Mouse (Mus musculus) CH12.LX (cell line): ENCODE measurements at regions not wholly inside any gene's neighbourhood (a gene's known extent, or its start where the extent isn't known, plus 50 kb on each side); places are given as distances from the start of the nearest gene placed in this dataset.

Experiments
- DNase-seq: peaks from one replicate; pipeline ENCODE4 v3.0.0-alpha.2; 2013; ENCODE audit errors: extremely low read depth
- H3K27ac ChIP-seq: 2 replicates; pipeline ENCODE4 v1.5.1; 2012; ENCODE audit warnings: low read depth, mild to moderate bottlenecking, control low read depth, moderate library complexity; ENCODE audit not compliant: insufficient read depth
- H3K27me3 ChIP-seq: replicated peaks from 2 replicates; pipeline ENCODE3; 2012; ENCODE audit warnings: inconsistent platforms
- H3K36me3 ChIP-seq, 2 experiments: replicated peaks in 1 of 2; 2 replicates each; pipeline versions ENCODE3 to v1.6.1; 2012; ENCODE audit warnings: inconsistent platforms in 1 of 2, low read length in 1 of 2, mild to moderate bottlenecking in 1 of 2, mixed read lengths in 1 of 2, moderate library complexity in 1 of 2; ENCODE audit not compliant: control insufficient read depth in 1 of 2, insufficient read depth in 1 of 2
- H3K4me1 ChIP-seq, 2 experiments: 2 replicates each; pipeline ENCODE4 v1.6.1; 2012; ENCODE audit warnings: inconsistent platforms in 1 of 2, moderate library complexity in 1 of 2; ENCODE audit not compliant: insufficient read depth in 2 of 2, control insufficient read depth in 1 of 2
- H3K4me2 ChIP-seq: 2 replicates; pipeline ENCODE4 v1.6.1; 2012; ENCODE audit warnings: low read depth, mild to moderate bottlenecking, control low read depth; ENCODE audit not compliant: poor library complexity, insufficient read depth, severe bottlenecking
- H3K4me3 ChIP-seq, 3 experiments: fragments of 150-350 bp in 1 of 3; sonication (generic) in 1 of 3; replicated peaks in 1 of 3; 2 replicates each; pipeline versions ENCODE3 to v1.5.1; 2011 to 2012; ENCODE audit warnings: low read depth in 2 of 3, low read length in 2 of 3, mild to moderate bottlenecking in 2 of 3, moderate library complexity in 2 of 3, control low read depth in 1 of 3, improper control_type of control experiment in 1 of 3, inconsistent platforms in 1 of 3, mixed read lengths in 1 of 3; ENCODE audit not compliant: poor library complexity in 1 of 3
- H3K79me2 ChIP-seq: replicated peaks from 2 replicates; pipeline ENCODE4 v1.6.1; 2012; ENCODE audit warnings: mild to moderate bottlenecking, moderate library complexity; ENCODE audit not compliant: control insufficient read depth, poor library complexity, insufficient read depth, severe bottlenecking; ENCODE audit errors: extremely low read depth
- H3K9ac ChIP-seq: 2 replicates; pipeline ENCODE4 v1.6.1; 2012; ENCODE audit warnings: low read depth, mild to moderate bottlenecking, control low read depth, moderate library complexity; ENCODE audit not compliant: insufficient read depth
- H3K9me3 ChIP-seq: replicated peaks from 2 replicates; pipeline ENCODE3; 2012; ENCODE audit warnings: low read length, inconsistent platforms, mixed read lengths
- CHD1 ChIP-seq: IDR thresholded peaks from 2 replicates; pipeline ENCODE4 v1.6.1; 2012; ENCODE audit warnings: low read depth, low read length, improper control_type of control experiment, inconsistent platforms
- CTCF ChIP-seq, 2 experiments: IDR thresholded peaks in 1 of 2; conservative IDR thresholded peaks in 1 of 2; 2 replicates each; pipeline ENCODE4 v1.5.1; 2011 to 2012; ENCODE audit warnings: low read depth in 2 of 2, low read length in 2 of 2, improper control_type of control experiment in 1 of 2, inconsistent platforms in 1 of 2, mild to moderate bottlenecking in 1 of 2, moderate library complexity in 1 of 2
- ETS1 ChIP-seq: conservative IDR thresholded peaks from 2 replicates; pipeline ENCODE4 v1.6.1; 2012; ENCODE audit warnings: low read depth, mild to moderate bottlenecking, inconsistent platforms, low read length, improper control_type of control experiment, moderate library complexity
- GABPA ChIP-seq: IDR thresholded peaks from 2 replicates; pipeline ENCODE4 v1.6.1; 2012; ENCODE audit warnings: low read depth, low read length, improper control_type of control experiment, inconsistent platforms; ENCODE audit not compliant: insufficient replicate concordance
- HCFC1 ChIP-seq: IDR thresholded peaks from 2 replicates; pipeline ENCODE4 v1.6.1; 2012; ENCODE audit warnings: low read depth, mild to moderate bottlenecking, inconsistent platforms, low read length, improper control_type of control experiment
- IRF4 ChIP-seq: IDR thresholded peaks from 2 replicates; pipeline ENCODE4 v1.6.1; 2014; ENCODE audit warnings: low read depth, mild to moderate bottlenecking, inconsistent platforms, low read length, improper control_type of control experiment
- JUN ChIP-seq: IDR thresholded peaks from 2 replicates; pipeline ENCODE4 v1.6.1; 2011; ENCODE audit warnings: low read depth, mild to moderate bottlenecking, low read length, improper control_type of control experiment, moderate library complexity; ENCODE audit not compliant: insufficient read depth
- PAX5 ChIP-seq: IDR thresholded peaks from 2 replicates; pipeline ENCODE4 v1.6.1; 2012; ENCODE audit warnings: low read length, inconsistent platforms, mixed read lengths
- POLR2A ChIP-seq: IDR thresholded peaks from 2 replicates; pipeline ENCODE4 v1.6.1; 2011; ENCODE audit warnings: low read depth, mild to moderate bottlenecking, improper control_type of control experiment, low read length
- POLR2AphosphoS2 ChIP-seq: IDR thresholded peaks from 2 replicates; pipeline ENCODE4 v1.6.1; 2011; ENCODE audit warnings: low read depth, low read length, improper control_type of control experiment
- RAD21 ChIP-seq: IDR thresholded peaks from 2 replicates; pipeline ENCODE4 v1.6.1; 2011; ENCODE audit warnings: low read depth, mild to moderate bottlenecking, low read length, improper control_type of control experiment, moderate library complexity
- SMC3 ChIP-seq: IDR thresholded peaks from 2 replicates; pipeline ENCODE4 v1.6.1; 2011; ENCODE audit warnings: low read depth, low read length, improper control_type of control experiment
- TCF12 ChIP-seq: IDR thresholded peaks from 2 replicates; pipeline ENCODE4 v1.6.1; 2014; ENCODE audit warnings: low read depth, mild to moderate bottlenecking, inconsistent platforms, low read length, improper control_type of control experiment
- UBTF ChIP-seq: IDR thresholded peaks from 2 replicates; pipeline ENCODE4 v1.6.1; 2012; ENCODE audit warnings: low read depth, mild to moderate bottlenecking, inconsistent platforms, low read length, improper control_type of control experiment, moderate library complexity
- USF1 ChIP-seq: IDR thresholded peaks from 2 replicates; pipeline ENCODE4 v1.6.1; 2014; ENCODE audit warnings: low read depth, mild to moderate bottlenecking, inconsistent platforms, low read length, improper control_type of control experiment
- ZC3H11A ChIP-seq: IDR thresholded peaks from 2 replicates; pipeline ENCODE4 v1.6.1; 2012; ENCODE audit warnings: low read depth, mild to moderate bottlenecking, inconsistent platforms, low read length, improper control_type of control experiment
- ZKSCAN1 ChIP-seq: IDR thresholded peaks from 2 replicates; pipeline ENCODE4 v1.6.1; 2012; ENCODE audit warnings: low read depth, inconsistent platforms, low read length, improper control_type of control experiment, borderline replicate concordance
- ZNF384 ChIP-seq: IDR thresholded peaks from 2 replicates; pipeline ENCODE4 v1.6.1; 2012; ENCODE audit warnings: low read depth, low read length, improper control_type of control experiment, inconsistent platforms
- dilution Hi-C: fragments of 300-500 bp; cut with MboI; formaldehyde crosslinking; loops from 2 replicates; pipeline ENCODE4 v1.14.3; 2020; ENCODE audit warnings: low sequenced_read_pairs; ENCODE audit not compliant: extremely low pct_unique_long_range_greater_than_20kb, extremely low pct_ligation_motif_present
- in situ Hi-C: fragments of 300-500 bp; cut with MboI; formaldehyde crosslinking; loops from 3 replicates; pipeline ENCODE4 v1.14.3; 2019; ENCODE audit warnings: low sequenced_read_pairs, low pct_ligation_motif_present, low pct_unique_long_range_greater_than_20kb, mixed read lengths

DNA sequence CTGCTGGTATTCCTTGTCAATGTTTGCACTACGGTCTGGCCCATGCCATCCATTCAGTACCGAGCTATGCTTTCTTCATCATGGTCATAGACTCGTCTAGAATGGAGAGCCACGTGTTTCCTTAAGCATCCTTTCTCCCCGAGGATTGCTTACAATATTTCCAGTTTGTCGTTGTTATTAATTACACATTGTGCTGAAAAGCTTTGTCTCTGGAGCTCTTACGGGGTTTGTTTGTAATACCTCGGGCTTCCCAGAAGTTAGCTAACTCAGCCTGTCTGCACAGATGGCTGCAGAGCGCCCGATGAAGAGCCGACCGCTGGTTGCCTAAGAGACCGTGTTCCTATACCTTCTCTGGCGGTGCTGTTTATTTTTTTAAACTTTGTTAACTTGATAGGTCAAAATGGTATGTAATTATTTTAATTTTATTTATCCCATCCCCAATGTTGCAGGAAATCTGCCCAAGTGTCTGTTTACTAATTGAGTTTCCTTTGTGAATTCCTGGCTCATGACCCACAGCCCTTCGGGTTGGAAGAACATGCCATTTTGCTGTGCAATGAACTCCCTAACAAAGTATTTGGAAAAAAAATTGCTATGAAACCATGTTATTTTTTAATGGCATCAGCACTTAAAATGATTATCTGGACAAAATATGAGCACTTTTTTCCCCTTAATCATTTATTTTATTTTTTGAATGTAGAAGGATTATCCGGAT lies 194.1 kb upstream of the Cops8 start:
- H3K27me3 ChIP-seq, result no peaks in the 10 kb centered on the region
- H3K4me3 ChIP-seq, result no peak overlapping the region
- H3K9ac ChIP-seq, result no peak overlapping the region
- H3K79me2 ChIP-seq, result no peaks in the 10 kb centered on the region
- no peak for DNase-seq
- H3K9me3 ChIP-seq, result peaks cover 4% of the 10 kb centered on the region
- H3K27ac ChIP-seq, result no peak overlapping the region
- no peak for TF ChIP-seq HCFC1
- TF ChIP-seq SMC3, result no peak
- no peak for TF ChIP-seq CTCF (conservative IDR thresholded peaks at IDR 0.05 in 1 of 2, IDR thresholded peaks at IDR 0.05 in 1 of 2; ENCODE audit: low read depth in 2 of 2, low read length in 2 of 2)
- TF ChIP-seq UBTF, result no peak
- no peaks in the 10 kb centered on the region for H3K36me3 ChIP-seq
- no peak overlapping the region for H3K4me2 ChIP-seq
- dilution Hi-C loops, result no loop called here
- no peaks in the 10 kb centered on the region for H3K4me1 ChIP-seq
- in situ Hi-C loops, result no loop called here

- no peaks in the 10 kb centered on the region for H3K27me3 ChIP-seq
- H3K4me1 ChIP-seq, result no peaks in the 10 kb centered on the region
- peaks cover 5% of the 10 kb centered on the region for H3K9me3 ChIP-seq
- dilution Hi-C loops, result no loop called here
- no peaks in the 10 kb centered on the region for H3K36me3 ChIP-seq
- in situ Hi-C loops, result no loop called here
- TF ChIP-seq USF1 (no peak), POLR2A (no peak), CHD1 (no peak), RAD21 (no peak), ZC3H11A (no peak), POLR2AphosphoS2 (no peak), ZNF384 (no peak), JUN (no peak), IRF4 (no peak), TCF12 (no peak), UBTF (no peak), PAX5 (no peak), ETS1 (no peak), GABPA (no peak), ZKSCAN1 (no peak), SMC3 (no peak)
- H3K4me2 ChIP-seq, result no peak overlapping the region
- H3K9ac ChIP-seq, result no peak overlapping the region
- DNase-seq, result no peak
- no peak overlapping the region for H3K27ac ChIP-seq
- no peaks in the 10 kb centered on the region for H3K79me2 ChIP-seq
- H3K4me3 ChIP-seq, result no peak overlapping the region
Measured at GRCm38 (mm10) chr1:90409236-90409635, 193.5 kb upstream of the Cops8 start.
